Comparison of ENCODE assay signal across 13 mouse cellular contexts in genomic region chr12:3657786-3658185, GRCm38 (mm10).
DNase-seq lines count a peak whose midpoint lies in the region.
"Had no signal": no experiment of that assay in that cellular context is flagged by ENCODE, and none has a peak within 500 bp of the region (broad histone marks: within the 10 kb centered on the region; RNA-seq: fewer than 3 reads in every experiment).

No protein-coding gene starts in this region.

- intact Hi-C loops in left cerebral cortex, postnatal 4 days (cut with DNase I): no loop called here

- peak; percentile 36 for DNase-seq in cerebellum, adult 11-12 months
- DNase-seq in cerebellum, adult 8-10 months: no peak
- DNase-seq in left cerebral cortex, postnatal 4 days: peak; percentile 51
- no peak for DNase-seq in left cerebral cortex, adult 9 months (ENCODE audit: low spot score in 2 of 2)
- peak; percentile 47 for DNase-seq in cerebellum, adult 18-20 months
- DNase-seq in cerebellum, postnatal 14 days: peak; percentile 73 to 75
- no peak for DNase-seq in yolk sac, embryonic 10.5 days (ENCODE audit: low spot score)
- DNase-seq in right cerebral cortex, postnatal 14 days: no peak
- DNase-seq: gastrocnemius, postnatal 10 days; heart, postnatal 4 days; kidney, postnatal 25 days; liver, postnatal 0 days; lung, postnatal 10 days had no signal

Comparison
In these comparisons a context has a peak if more than half of its experiments do, and no peak if none do; other contexts are left out.
1. DNase-seq: peak in cerebellum, adult 11-12 months (single experiment), left cerebral cortex, postnatal 4 days (single experiment), cerebellum, adult 18-20 months (2 of 2) and cerebellum, postnatal 14 days (2 of 2); none in cerebellum, adult 8-10 months (single experiment), left cerebral cortex, adult 9 months (0 of 2), yolk sac, embryonic 10.5 days (single experiment) and right cerebral cortex, postnatal 14 days (single experiment).